Mouse (Mus musculus): ENCODE measurements around the gene Ccdc24. TPM values are rescaled to one million over a fixed set of nuclear protein-coding genes. Genes with fewer than 3 reads are reported as not detected.
A peak's percentile ranks its signal among the peaks of the same experiment; 100 is the strongest.

Ccdc24 gene
- polyA plus RNA-seq, 1 experiment from 2014 or later: 1.6 TPM

DNA sequence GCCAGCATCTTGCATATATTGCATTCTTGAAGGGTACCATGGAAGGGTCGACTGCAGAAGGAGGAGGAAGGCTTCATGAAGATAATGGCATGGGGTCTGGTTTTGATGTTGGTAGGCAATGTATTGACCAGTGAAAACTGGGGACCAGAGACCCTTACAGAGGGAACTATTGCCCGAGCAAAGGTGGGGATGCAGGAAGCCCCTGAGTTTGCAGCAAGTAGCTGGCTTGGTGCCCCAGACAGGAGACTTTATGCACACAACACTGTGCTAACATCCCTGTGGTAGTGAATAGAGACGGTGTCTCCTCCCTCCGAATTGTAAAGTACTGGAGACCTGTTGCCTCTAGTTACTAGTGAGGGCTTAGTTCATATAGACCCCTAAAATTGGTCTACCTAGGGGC lies 35.1 kb downstream of the Ccdc24 start:
- Histone ChIP-seq H3K27ac (replicated peaks) (peak overlapping the region; percentile 95; the same call in 1 of the 2 replicates), H3K4me1 (peaks cover 21% of the 10 kb centered on the region), H3K27me3 (replicated peaks) (no peaks in the 10 kb centered on the region), H3K36me3 (no peaks in the 10 kb centered on the region), H3K9me3 (replicated peaks) (no peaks in the 10 kb centered on the region), H3K4me3 (replicated peaks) (no peak overlapping the region), H3K4me2 (peak overlapping the region; percentile 87), H3K9ac (replicated peaks) (no peak overlapping the region)
- 66% methylated on average over 4 of the region's 4 CpGs for WGBS
- no peak for ATAC-seq (ENCODE audit: low FRiP score)

- Histone ChIP-seq H3K27me3 (replicated peaks) (0 out of 2 replicates have a peak, but pooled peaks cover 7% of the 10 kb centered on the region), H3K4me1 (peaks cover 21% of the 10 kb centered on the region), H3K4me3 (replicated peaks) (peak overlapping the region; percentile 87), H3K4me2 (peak overlapping the region; percentile 87), H3K36me3 (no peaks in the 10 kb centered on the region), H3K27ac (replicated peaks) (peak overlapping the region; percentile 95), H3K9me3 (replicated peaks) (no peaks in the 10 kb centered on the region), H3K9ac (replicated peaks) (peak overlapping the region; percentile 87)
- WGBS: under 1% methylated on average over 48 of the region's 48 CpGs
- peak; percentile 91 for ATAC-seq (ENCODE audit: low FRiP score)
These were observed 36.1 kb downstream of the Ccdc24 start for GRCm38 (mm10) chr4:117836204-117836767.

GRCm38 (mm10) chr4:117835531-117836111 lies 36.7 kb downstream of the Ccdc24 start:
- Histone ChIP-seq H3K4me3 (replicated peaks) (peak overlapping the region; percentile 87), H3K4me1 (peaks cover 21% of the 10 kb centered on the region), H3K27ac (replicated peaks) (peak overlapping the region; percentile 95), H3K9me3 (replicated peaks) (no peaks in the 10 kb centered on the region), H3K4me2 (peak overlapping the region; percentile 87), H3K9ac (replicated peaks) (peak overlapping the region; percentile 87), H3K36me3 (no peaks in the 10 kb centered on the region), H3K27me3 (replicated peaks) (0 out of 2 replicates have a peak, but pooled peaks cover 7% of the 10 kb centered on the region)
- WGBS: under 1% methylated on average over 60 of the region's 60 CpGs
- ATAC-seq (ENCODE audit: low FRiP score): peak; percentile 58

- H3K27me3 ChIP-seq (replicated peaks): 0 out of 2 replicates have a peak, but pooled peaks cover 11% of the 10 kb centered on the region
- under 1% methylated on average over 35 of the region's 36 CpGs for WGBS
- H3K4me1 ChIP-seq: peaks cover 27% of the 10 kb centered on the region
- peak overlapping the region; percentile 87 for H3K4me3 ChIP-seq (replicated peaks)
- H3K9me3 ChIP-seq (replicated peaks): no peaks in the 10 kb centered on the region
- ATAC-seq (ENCODE audit: low FRiP score): peak; percentile 46
- peak overlapping the region; percentile 87 for H3K4me2 ChIP-seq
- H3K27ac ChIP-seq (replicated peaks): peak overlapping the region; percentile 95
- H3K36me3 ChIP-seq: no peaks in the 10 kb centered on the region
- H3K9ac ChIP-seq (replicated peaks): peak overlapping the region; percentile 87
These were observed 37.4 kb downstream of the Ccdc24 start for GRCm38 (mm10) chr4:117834845-117835530.

DNA sequence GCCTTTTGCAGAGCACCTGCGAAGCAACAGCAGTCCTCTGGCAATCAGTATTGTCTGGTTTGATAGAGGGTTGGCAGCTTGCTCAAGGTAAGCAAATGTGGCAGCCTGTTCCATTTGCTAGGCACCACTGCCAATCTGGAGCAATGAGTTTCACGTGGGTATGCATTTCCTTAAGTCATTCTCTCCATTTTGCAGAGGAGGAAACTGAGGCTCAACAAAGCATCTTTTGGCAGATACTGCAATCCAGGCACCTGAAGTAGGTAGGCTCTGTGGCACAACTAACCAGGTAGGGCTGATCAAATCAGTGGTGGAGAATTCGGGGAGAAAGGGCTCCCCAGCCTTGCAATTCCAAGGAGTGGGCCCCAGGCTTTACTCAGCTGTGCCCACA lies 37.9 kb downstream of the Ccdc24 start, which contains the start of gene Slc6a9:
Gene Slc6a9, plus strand, starts transcription at position 50 of the 388 bp plus-strand sequence.
- Histone ChIP-seq H3K4me2 (peak within 1 kb of the TSS; percentile 87), H3K36me3 (no peaks in the 10 kb centered on the region), H3K27ac (replicated peaks) (peak within 1 kb of the TSS; percentile 95), H3K4me1 (peaks cover 32% of the 10 kb centered on the region), H3K9ac (replicated peaks) (peak within 1 kb of the TSS; percentile 87), H3K4me3 (replicated peaks) (peak within 1 kb of the TSS; percentile 87), H3K9me3 (replicated peaks) (no peaks in the 10 kb centered on the region), H3K27me3 (replicated peaks) (0 out of 2 replicates have a peak, but pooled peaks cover 11% of the 10 kb centered on the region)
- no peak for ATAC-seq (ENCODE audit: low FRiP score)
- 25% methylated on average over 3 of the region's 3 CpGs for WGBS

GRCm38 (mm10) chr4:117831920-117832691 lies 40.3 kb downstream of the Ccdc24 start:
- ATAC-seq (ENCODE audit: low FRiP score): no peak
- no peak overlapping the region for H3K4me3 ChIP-seq (replicated peaks)
- no peaks in the 10 kb centered on the region for H3K36me3 ChIP-seq
- H3K4me1 ChIP-seq: peaks cover 29% of the 10 kb centered on the region
- H3K27me3 ChIP-seq (replicated peaks): 0 out of 2 replicates have a peak, but pooled peaks cover 11% of the 10 kb centered on the region
- 78% methylated on average over 9 of the region's 9 CpGs for WGBS
- no peak overlapping the region for H3K27ac ChIP-seq (replicated peaks)
- no peak overlapping the region for H3K4me2 ChIP-seq
- H3K9ac ChIP-seq (replicated peaks): no peak overlapping the region
- H3K9me3 ChIP-seq (replicated peaks): no peaks in the 10 kb centered on the region

DNA sequence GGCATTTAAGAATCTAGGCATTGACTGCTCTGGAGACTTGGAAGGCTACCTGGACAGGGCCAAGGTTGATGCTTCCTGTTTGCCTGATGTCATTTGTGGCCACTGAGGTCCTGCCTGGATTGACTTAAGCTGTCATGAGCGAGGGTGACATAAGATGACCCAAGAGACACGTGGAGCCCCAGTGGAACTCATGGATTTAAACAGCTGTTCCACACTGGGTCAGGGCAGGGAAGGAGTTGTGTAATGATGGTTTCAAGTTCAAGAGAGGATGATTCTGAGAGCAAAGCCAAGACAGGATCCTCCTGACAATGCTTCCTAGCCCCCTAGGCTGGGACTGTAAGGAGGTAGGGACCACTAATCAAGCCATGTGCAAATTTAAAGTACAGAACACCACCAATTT lies 40.9 kb downstream of the Ccdc24 start:
- Histone ChIP-seq H3K27me3 (replicated peaks) (0 out of 2 replicates have a peak, but pooled peaks cover 11% of the 10 kb centered on the region), H3K4me1 (peaks cover 24% of the 10 kb centered on the region), H3K4me3 (replicated peaks) (no peak overlapping the region), H3K27ac (replicated peaks) (no peak overlapping the region), H3K4me2 (no peak overlapping the region), H3K9me3 (replicated peaks) (no peaks in the 10 kb centered on the region), H3K36me3 (no peaks in the 10 kb centered on the region), H3K9ac (replicated peaks) (no peak overlapping the region)
- no peak for ATAC-seq (ENCODE audit: low FRiP score)
- 75% methylated on average over 2 of the region's 2 CpGs for WGBS

GRCm38 (mm10) chr4:117830801-117831200 lies 41.6 kb downstream of the Ccdc24 start:
- no peak for ATAC-seq (ENCODE audit: low FRiP score)
- no peak overlapping the region for H3K27ac ChIP-seq (replicated peaks)
- no peak overlapping the region for H3K9ac ChIP-seq (replicated peaks)
- WGBS: 91% methylated on average over 9 of the region's 9 CpGs
- H3K4me2 ChIP-seq: no peak overlapping the region
- H3K9me3 ChIP-seq (replicated peaks): no peaks in the 10 kb centered on the region
- 0 out of 2 replicates have a peak, but pooled peaks cover 11% of the 10 kb centered on the region for H3K27me3 ChIP-seq (replicated peaks)
- no peaks in the 10 kb centered on the region for H3K36me3 ChIP-seq
- H3K4me3 ChIP-seq (replicated peaks): no peak overlapping the region
- peaks cover 24% of the 10 kb centered on the region for H3K4me1 ChIP-seq

DNA sequence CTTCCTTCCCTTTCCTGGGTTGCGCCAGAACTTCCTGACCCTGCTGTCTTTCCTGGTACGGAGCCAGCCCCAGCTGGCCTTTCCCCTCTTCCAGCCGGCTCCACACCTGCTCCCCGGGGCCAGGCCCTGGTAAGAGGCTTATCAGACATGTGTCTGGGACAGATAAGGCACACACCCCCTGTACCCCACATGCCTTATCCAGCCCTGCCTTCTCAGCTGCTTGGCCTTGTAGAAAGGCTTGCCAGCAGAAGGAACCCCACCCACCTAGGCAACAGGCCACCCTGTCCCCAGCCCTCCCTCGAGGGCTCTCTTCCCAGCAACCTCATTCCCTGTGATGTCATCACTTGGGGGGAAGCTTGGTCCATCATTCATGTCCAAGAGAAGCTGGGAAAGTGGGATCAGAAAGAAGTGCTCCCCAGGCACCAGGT lies 42.2 kb downstream of the Ccdc24 start:
- no peak overlapping the region for H3K27ac ChIP-seq (replicated peaks)
- no peak overlapping the region for H3K4me3 ChIP-seq (replicated peaks)
- peaks cover 22% of the 10 kb centered on the region for H3K4me1 ChIP-seq
- WGBS: 21% methylated on average over 5 of the region's 5 CpGs
- H3K27me3 ChIP-seq (replicated peaks): 0 out of 2 replicates have a peak, but pooled peaks cover 14% of the 10 kb centered on the region
- no peaks in the 10 kb centered on the region for H3K36me3 ChIP-seq
- no peak for ATAC-seq (ENCODE audit: low FRiP score)
- peak overlapping the region; percentile 11; the same call in 1 of the 2 replicates for H3K4me2 ChIP-seq
- H3K9ac ChIP-seq (replicated peaks): no peak overlapping the region
- no peaks in the 10 kb centered on the region for H3K9me3 ChIP-seq (replicated peaks)

DNA sequence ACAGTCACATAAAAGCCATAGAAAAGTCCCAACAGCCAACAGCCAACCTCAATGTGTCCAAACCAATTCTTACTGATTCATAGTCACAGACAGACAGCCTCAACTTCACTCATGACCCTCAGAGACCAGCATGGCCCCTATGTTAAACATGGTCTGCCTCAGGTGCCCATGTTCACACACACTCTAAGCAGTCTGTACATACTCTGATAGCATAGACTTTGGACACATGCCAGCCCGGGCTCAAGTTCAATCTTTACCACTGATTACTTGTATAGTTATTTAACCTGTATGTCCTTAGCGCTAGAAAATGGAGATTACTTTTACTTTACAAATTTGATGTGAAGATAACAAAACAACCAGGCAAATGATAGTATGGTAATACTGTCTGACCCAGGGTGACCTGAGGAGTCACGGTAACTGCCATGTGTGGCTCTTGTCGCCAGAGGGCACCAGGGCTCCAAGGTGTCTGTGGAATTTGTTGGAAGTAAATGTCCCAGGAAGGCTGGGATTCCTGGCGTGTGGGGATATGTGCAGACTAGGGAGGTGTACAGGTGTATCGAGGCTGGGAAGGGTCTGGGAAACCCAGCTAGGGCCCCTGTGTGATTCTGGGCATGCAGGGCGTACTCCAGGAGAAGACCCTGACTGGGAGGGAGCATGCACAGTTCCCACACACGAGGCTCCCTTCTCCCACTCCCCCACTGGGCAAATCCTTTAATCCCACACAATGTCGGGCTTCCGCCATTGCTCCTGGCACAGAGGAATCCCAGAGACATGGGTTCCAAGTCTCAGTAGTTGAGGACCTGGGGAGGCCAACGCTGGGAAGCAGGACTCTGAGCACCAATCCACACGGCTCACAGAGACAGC lies 42.9 kb downstream of the Ccdc24 start:
- 0 out of 2 replicates have a peak, but pooled peaks have one; percentile 26 for ATAC-seq (ENCODE audit: low FRiP score)
- H3K9ac ChIP-seq (replicated peaks): no peak overlapping the region
- H3K36me3 ChIP-seq: no peaks in the 10 kb centered on the region
- H3K9me3 ChIP-seq (replicated peaks): no peaks in the 10 kb centered on the region
- H3K4me1 ChIP-seq: peaks cover 16% of the 10 kb centered on the region
- H3K4me2 ChIP-seq: peak overlapping the region; percentile 11; the same call in 1 of the 2 replicates
- WGBS: 11% methylated on average over 12 of the region's 12 CpGs
- H3K4me3 ChIP-seq (replicated peaks): no peak overlapping the region
- H3K27me3 ChIP-seq (replicated peaks): 0 out of 2 replicates have a peak, but pooled peaks cover 14% of the 10 kb centered on the region
- no peak overlapping the region for H3K27ac ChIP-seq (replicated peaks)

Measured in neural tube, embryonic 15.5 days (tissue).